In the genomic region with DNA sequence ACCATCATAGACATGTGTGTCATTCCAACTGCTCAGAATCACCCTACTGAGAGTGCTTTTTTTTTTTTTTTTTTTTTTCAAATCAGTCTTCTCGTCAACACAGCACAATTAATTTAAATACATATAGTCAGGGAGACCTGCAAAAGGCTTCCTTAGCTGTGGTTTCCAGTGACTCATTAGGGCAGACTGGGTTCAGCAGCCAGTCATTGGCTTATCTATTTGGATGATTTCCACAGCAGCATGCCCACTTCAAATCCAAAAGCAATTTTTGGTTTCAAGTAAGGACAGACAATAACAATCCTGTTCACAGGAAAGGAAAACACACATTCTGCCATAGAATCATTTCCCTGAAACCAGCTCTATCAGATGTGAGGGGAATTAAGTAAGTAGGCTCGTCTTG, we compare ENCODE assay signal across 34 mouse cellular contexts. TPM values are rescaled to one million over a fixed set of nuclear protein-coding genes. Genes with fewer than 3 reads are reported as not detected.
DNase-seq lines count a peak whose midpoint lies in the region; ATAC-seq and TF ChIP-seq lines count a peak whose summit lies in the region.
"Had no signal": no experiment of that assay in that cellular context is flagged by ENCODE, and none has a peak within 500 bp of the region (broad histone marks: within the 10 kb centered on the region; RNA-seq: fewer than 3 reads in every experiment).

No protein-coding gene starts in this region.

- H3K27ac ChIP-seq in kidney, postnatal 0 days, result no peak overlapping the region
- H3K27ac ChIP-seq in hindbrain, embryonic 14.5 days, result no peak overlapping the region
- H3K27ac ChIP-seq: heart, embryonic 10.5 days; hindbrain, embryonic 15.5 days; liver, embryonic 12.5 days; macrophage had no signal

- H3K4me2 ChIP-seq in kidney, postnatal 0 days (ENCODE audit: low read length), result 0 out of 2 replicates have a peak overlapping the region, but pooled peaks have one; percentile 19
- H3K4me2 ChIP-seq in hindbrain, embryonic 14.5 days (replicated peaks), result no peak overlapping the region
- H3K4me2 ChIP-seq: hindbrain, embryonic 15.5 days; liver, embryonic 12.5 days had no signal

- DNase-seq in kidney, postnatal 0 days (ENCODE audit: low spot score), result no peak
- DNase-seq in kidney, postnatal 10 days, result no peak
- DNase-seq in hindbrain, embryonic 14.5 days (ENCODE audit: low spot score), result no peak
- no peak for DNase-seq in thymus, postnatal 36 days
- DNase-seq: adrenal gland, adult 2 months; adrenal gland, postnatal 36 days; cerebellum, adult 18-20 months; cerebellum, postnatal 14 days; gastrocnemius, postnatal 14 days; heart, adult 11 months; heart, postnatal 4 days; kidney, adult 11 months; kidney, postnatal 25 days; layer of hippocampus, postnatal 36 days; left cerebral cortex, postnatal 4 days; liver, postnatal 0 days; lung, postnatal 10 days; midbrain, embryonic 14.5 days; right cerebral cortex, adult 18-20 months; spleen, adult 18-20 months; thymus, adult 2 months had no signal

- no peaks in the 10 kb centered on the region for H3K79me2 ChIP-seq in C2C12 (ENCODE audit: control insufficient read depth, insufficient read depth)

- H3K79me3 ChIP-seq in C2C12 (ENCODE audit: low read depth), result no peaks in the 10 kb centered on the region

- no peak for TF ChIP-seq CTCF in kidney, postnatal 0 days (IDR thresholded peaks at IDR 0.05; ENCODE audit: low read depth)
- TF ChIP-seq CTCF in C2C12 (IDR thresholded peaks at IDR 0.05; ENCODE audit: control insufficient read depth, insufficient read depth, insufficient read length), result no peak

- ATAC-seq in kidney, postnatal 0 days (replicated peaks; ENCODE audit: low FRiP score, low read depth), result no peak
- ATAC-seq in common myeloid progenitor, adult 5-6 weeks (replicated peaks; ENCODE audit: low read depth, poor library complexity, severe bottlenecking), result peak; percentile 33; the same call in 1 of the 2 replicates
- no peak for ATAC-seq in hindbrain, embryonic 14.5 days (ENCODE audit: low FRiP score)
- ATAC-seq: forebrain, embryonic 14.5 days; inflammation-experienced regulatory T-cells, adult 6 months; liver, embryonic 12.5 days; liver, postnatal 0 days had no signal

- H3K27me3 ChIP-seq in kidney, postnatal 0 days (ENCODE audit: insufficient read depth, low read length), result no peaks in the 10 kb centered on the region
- no peaks in the 10 kb centered on the region for H3K27me3 ChIP-seq in C2C12 (ENCODE audit: control insufficient read depth, insufficient read depth, insufficient read length)
- no peaks in the 10 kb centered on the region for H3K27me3 ChIP-seq in hindbrain, embryonic 14.5 days (ENCODE audit: control insufficient read depth, insufficient read depth, low read length)
- H3K27me3 ChIP-seq: hindbrain, embryonic 15.5 days; liver, embryonic 12.5 days had no signal

- no peaks in the 10 kb centered on the region for H3K9me3 ChIP-seq in kidney, postnatal 0 days (replicated peaks; ENCODE audit: low read length)
- no peaks in the 10 kb centered on the region for H3K9me3 ChIP-seq in hindbrain, embryonic 14.5 days (ENCODE audit: control insufficient read depth, low read length)
- H3K9me3 ChIP-seq: heart, embryonic 10.5 days; hindbrain, embryonic 15.5 days; liver, embryonic 12.5 days had no signal

- H3K4me1 ChIP-seq in kidney, postnatal 0 days (replicated peaks; ENCODE audit: insufficient read depth, low read length), result no peaks in the 10 kb centered on the region; the same call in none of the 2 replicates
- H3K4me1 ChIP-seq in hindbrain, embryonic 14.5 days (replicated peaks; ENCODE audit: control insufficient read depth, insufficient read depth, low read length), result no peaks in the 10 kb centered on the region
- H3K4me1 ChIP-seq: heart, embryonic 10.5 days; hindbrain, embryonic 15.5 days; liver, embryonic 12.5 days had no signal

- H3K4me3 ChIP-seq in kidney, postnatal 0 days (replicated peaks; ENCODE audit: low read depth, low read length), result no peak overlapping the region
- no peak overlapping the region for H3K4me3 ChIP-seq in C2C12 (ENCODE audit: insufficient read depth, poor library complexity, severe bottlenecking)
- H3K4me3 ChIP-seq in hindbrain, embryonic 14.5 days (replicated peaks; ENCODE audit: low read length), result no peak overlapping the region
- H3K4me3 ChIP-seq: heart, embryonic 10.5 days; hindbrain, embryonic 15.5 days; liver, embryonic 12.5 days had no signal

- no peak overlapping the region for H3ac ChIP-seq in C2C12 (ENCODE audit: control insufficient read depth, insufficient read length, low read depth)

- no peaks in the 10 kb centered on the region for H3K36me3 ChIP-seq in kidney, postnatal 0 days (ENCODE audit: insufficient read depth, low read length)
- H3K36me3 ChIP-seq in C2C12 (ENCODE audit: control insufficient read depth, insufficient read depth), result no peaks in the 10 kb centered on the region
- H3K36me3 ChIP-seq in hindbrain, embryonic 14.5 days (replicated peaks; ENCODE audit: control insufficient read depth, insufficient read depth), result no peaks in the 10 kb centered on the region
- H3K36me3 ChIP-seq: heart, embryonic 10.5 days; hindbrain, embryonic 15.5 days; liver, embryonic 12.5 days had no signal

- 51% methylated on average over 2 of the region's 2 CpGs for WGBS in kidney, postnatal 0 days
- 76% methylated on average over 2 of the region's 2 CpGs for WGBS in hindbrain, embryonic 14.5 days

- no peak overlapping the region for H3K9ac ChIP-seq in kidney, postnatal 0 days (ENCODE audit: low read depth, low read length)
- H3K9ac ChIP-seq in hindbrain, embryonic 14.5 days, result no peak overlapping the region
- H3K9ac ChIP-seq: hindbrain, embryonic 15.5 days; liver, embryonic 12.5 days; liver, postnatal 0 days had no signal

TF ChIP-seq in C2C12, 6 proteins besides CTCF, POLR2A, EP300 and RAD21:
- no peak for TF ChIP-seq USF1 (IDR thresholded peaks at IDR 0.05; ENCODE audit: low read depth)
- TF ChIP-seq MAX (IDR thresholded peaks at IDR 0.05), result peak; percentile 47
- TF ChIP-seq FOSL1 (IDR thresholded peaks at IDR 0.05; ENCODE audit: insufficient read depth, low read length, poor library complexity, severe bottlenecking), result peak; percentile 48
- TF ChIP-seq MYOD1 (IDR thresholded peaks at IDR 0.05; ENCODE audit: control insufficient read depth, insufficient read length, low read depth), result no peak
- TF ChIP-seq MYOG (IDR thresholded peaks at IDR 0.05; ENCODE audit: control insufficient read depth, extremely low read depth, insufficient read length), result no peak

RNA-seq across cellular contexts. Expression of a gene that starts 2.0 kb away (rescaled TPM):
- 96.6 and 98.5 TPM in 2 replicates for polyA plus RNA-seq in kidney, postnatal 0 days (2015; fragmentation: Nextera tagmentation; extraction: Ambion mirVana)
- polyA plus RNA-seq in C2C12 (2012; fragmentation: generic; extraction: Trizol), result 0.02 TPM
- total RNA-seq in common myeloid progenitor, adult 5-6 weeks (2017), result 0.18 TPM in 1 of 2 replicates, not detected in the other
- polyA plus RNA-seq in hindbrain, embryonic 14.5 days (2014; fragmentation: Nextera tagmentation; extraction: Ambion mirVana), result 0.24 TPM in 1 of 2 replicates, not detected in the other
- total RNA-seq: adrenal gland, adult 2 months; adrenal gland, postnatal 36 days; gastrocnemius, postnatal 14 days; heart, postnatal 4 days; layer of hippocampus, postnatal 36 days; left cerebral cortex, postnatal 4 days; neutrophil, adult 5-6 weeks had no signal
- polyA plus RNA-seq: adrenal gland, adult 2 months; brain, embryonic 14.5 days; embryonic facial prominence, embryonic 11.5 days; forebrain, embryonic 14.5 days; heart, embryonic 10.5 days; hindbrain, embryonic 15.5 days; inflammation-experienced regulatory T-cells, adult 6 months; limb, embryonic 14.5 days; liver, embryonic 12.5 days; liver, postnatal 0 days; macrophage; midbrain, embryonic 14.5 days; neural tube, embryonic 11.5 days; thymus, adult 2 months had no signal

RNA-seq across cellular contexts. Expression of a gene that starts 7.4 kb away (rescaled TPM):
- not detected in 2 replicates for polyA plus RNA-seq in kidney, postnatal 0 days (2015; fragmentation: Nextera tagmentation; extraction: Ambion mirVana)
- 0.99 TPM for polyA plus RNA-seq in C2C12 (2012; fragmentation: generic; extraction: Trizol)
- 0.82 and 1.1 TPM in 2 replicates for total RNA-seq in common myeloid progenitor, adult 5-6 weeks (2017)
- polyA plus RNA-seq in hindbrain, embryonic 14.5 days (2014; fragmentation: Nextera tagmentation; extraction: Ambion mirVana), result not detected in 2 replicates
- total RNA-seq: gastrocnemius, postnatal 14 days; layer of hippocampus, postnatal 36 days; left cerebral cortex, postnatal 4 days had no signal
- polyA plus RNA-seq: adrenal gland, adult 2 months; brain, embryonic 14.5 days; forebrain, embryonic 14.5 days; hindbrain, embryonic 15.5 days; midbrain, embryonic 14.5 days; neural tube, embryonic 11.5 days had no signal

RNA-seq across cellular contexts. Expression of a gene that starts 18.6 kb away (rescaled TPM):
- 126 and 139 TPM in 2 replicates for polyA plus RNA-seq in kidney, postnatal 0 days (2015; fragmentation: Nextera tagmentation; extraction: Ambion mirVana)
- polyA plus RNA-seq in C2C12 (2012; fragmentation: generic; extraction: Trizol), result 64.3 TPM
- 90.8 and 91.1 TPM in 2 replicates for total RNA-seq in common myeloid progenitor, adult 5-6 weeks (2017)
- polyA plus RNA-seq in hindbrain, embryonic 14.5 days (2014; fragmentation: Nextera tagmentation; extraction: Ambion mirVana), result 74.7 and 80.9 TPM in 2 replicates

Comparison
In these comparisons a context has a peak if more than half of its experiments do, and no peak if none do; other contexts are left out.
1. RNA of a gene that starts 2.0 kb away (polyA plus RNA-seq): 96.6 to 98.5 TPM in kidney, postnatal 0 days; 0.24 TPM in hindbrain, embryonic 14.5 days and 0.02 TPM in C2C12 (single experiment); every median in the first group is over 10 times any median in the second.